Mouse (Mus musculus): Measurements from ENCODE around the gene Tmpo. TPM values are rescaled to one million over a fixed set of nuclear protein-coding genes. Genes with fewer than 3 reads are reported as not detected.

Gene Tmpo
- polyA plus RNA-seq, 1 experiment from 2014 or later, result 53.3 TPM

DNA sequence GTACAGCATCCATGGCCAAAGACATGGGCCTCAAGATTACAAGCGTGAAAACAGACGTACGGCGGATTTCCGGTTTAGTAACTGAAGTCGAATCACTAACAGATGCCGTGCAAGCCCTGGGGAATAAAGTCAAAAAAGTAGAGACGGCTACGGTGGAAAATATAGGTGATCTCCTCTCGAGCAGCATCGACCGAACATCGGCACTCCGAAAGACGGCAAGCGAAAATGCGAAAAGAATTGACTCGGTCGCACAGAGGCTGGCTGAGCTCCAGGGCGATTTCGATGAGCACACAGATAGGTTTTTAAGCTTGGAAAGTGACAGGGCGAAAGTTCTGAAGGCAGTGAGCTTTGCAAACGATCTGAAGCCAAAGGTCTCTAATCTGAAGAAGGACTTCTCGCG is 79.2 kb downstream of the Tmpo start:
- no peak overlapping the region for H3K4me2 ChIP-seq (replicated peaks; ENCODE audit: low read depth, low read length)
- no peak overlapping the region for H3K27ac ChIP-seq (ENCODE audit: low read length)
- H3K9me3 ChIP-seq (ENCODE audit: low read length), result no peaks in the 10 kb centered on the region
- ATAC-seq, result no peak
- H3K36me3 ChIP-seq (ENCODE audit: insufficient read depth, low read length), result no peaks in the 10 kb centered on the region
- WGBS, result 92% methylated on average over 25 of the region's 25 CpGs
- H3K9ac ChIP-seq (replicated peaks; ENCODE audit: low read depth), result no peak overlapping the region
- no peaks in the 10 kb centered on the region for H3K4me1 ChIP-seq (ENCODE audit: insufficient read depth, low read depth, low read length)
- H3K4me3 ChIP-seq (ENCODE audit: low read depth, low read length), result no peak overlapping the region
- DNase-seq (ENCODE audit: low spot score), result no peak
- TF ChIP-seq CTCF (IDR thresholded peaks at IDR 0.05) (no peak), EP300 (IDR thresholded peaks at IDR 0.05) (no peak)
- H3K27me3 ChIP-seq (replicated peaks; ENCODE audit: insufficient read depth, low read length), result no peaks in the 10 kb centered on the region

DNA sequence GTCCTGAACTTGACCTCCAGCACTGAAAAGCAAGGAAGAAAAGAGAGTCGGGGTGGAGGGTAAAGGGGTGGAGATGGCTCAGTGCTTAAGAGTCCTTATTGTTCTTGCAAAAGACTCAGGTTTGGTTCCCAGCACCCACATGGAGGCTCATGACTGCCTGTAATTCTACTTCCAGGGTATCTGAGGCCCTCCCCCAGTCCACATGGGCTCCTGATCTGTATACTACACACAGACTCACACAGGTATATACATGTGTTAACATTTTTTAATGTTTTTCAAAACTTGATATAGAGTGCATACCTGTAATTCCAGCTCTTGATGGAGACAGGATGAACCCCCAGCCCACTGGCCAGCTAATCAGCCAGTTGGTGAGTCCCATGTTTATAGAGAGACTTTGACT is 81.0 kb downstream of the Tmpo start:
- WGBS, result 80% methylated on average over 1 of the region's 1 CpGs
- no peak for DNase-seq (ENCODE audit: low spot score)

DNA sequence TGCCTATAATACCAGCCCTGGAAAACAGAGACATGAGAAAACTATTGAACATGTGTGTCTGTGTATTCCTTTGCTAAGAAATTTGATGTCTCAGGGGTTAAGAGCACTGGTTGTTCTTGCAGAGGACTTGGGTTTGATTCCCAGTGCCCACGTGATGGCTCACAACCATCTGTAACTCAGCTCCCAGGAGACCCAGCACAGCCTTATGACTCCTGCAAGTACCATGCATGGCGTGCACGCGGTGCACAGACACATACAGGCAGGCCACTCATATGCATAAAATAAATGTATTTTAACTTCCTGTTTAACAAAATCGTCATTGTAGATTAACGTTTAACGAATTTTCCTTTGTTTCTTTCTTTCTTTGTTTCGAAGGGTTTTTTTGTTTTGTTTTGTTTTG is 83.1 kb downstream of the Tmpo start:
- H3K4me1 ChIP-seq (ENCODE audit: insufficient read depth, low read depth, low read length), result no peaks in the 10 kb centered on the region
- no peaks in the 10 kb centered on the region for H3K27me3 ChIP-seq (replicated peaks; ENCODE audit: insufficient read depth, low read length)
- H3K9me3 ChIP-seq (ENCODE audit: low read length), result no peaks in the 10 kb centered on the region
- DNase-seq (ENCODE audit: low spot score), result no peak
- TF ChIP-seq CTCF (IDR thresholded peaks at IDR 0.05), result no peak
- no peak for TF ChIP-seq EP300 (IDR thresholded peaks at IDR 0.05)
- 87% methylated on average over 8 of the region's 8 CpGs for WGBS
- no peak overlapping the region for H3K27ac ChIP-seq (ENCODE audit: low read length)
- H3K9ac ChIP-seq (replicated peaks; ENCODE audit: low read depth), result no peak overlapping the region
- ATAC-seq, result no peak
- H3K36me3 ChIP-seq (ENCODE audit: insufficient read depth, low read length), result 0 out of 2 replicates have a peak, but pooled peaks cover 4% of the 10 kb centered on the region
- no peak overlapping the region for H3K4me2 ChIP-seq (replicated peaks; ENCODE audit: low read depth, low read length)
- no peak overlapping the region for H3K4me3 ChIP-seq (ENCODE audit: low read depth, low read length)

More for the DNA sequence above, 81.0 kb downstream of the Tmpo start:
- Histone ChIP-seq H3K27me3 (replicated peaks; ENCODE audit: insufficient read depth, low read length) (no peaks in the 10 kb centered on the region), H3K4me2 (replicated peaks; ENCODE audit: low read depth, low read length) (no peak overlapping the region), H3K4me3 (ENCODE audit: low read depth, low read length) (no peak overlapping the region), H3K27ac (ENCODE audit: low read length) (no peak overlapping the region), H3K36me3 (ENCODE audit: insufficient read depth, low read length) (0 out of 2 replicates have a peak, but pooled peaks cover 4% of the 10 kb centered on the region), H3K9me3 (ENCODE audit: low read length) (no peaks in the 10 kb centered on the region), H3K9ac (replicated peaks; ENCODE audit: low read depth) (no peak overlapping the region), H3K4me1 (ENCODE audit: insufficient read depth, low read depth, low read length) (no peaks in the 10 kb centered on the region)
- TF ChIP-seq CTCF (IDR thresholded peaks at IDR 0.05), result no peak
- TF ChIP-seq EP300 (IDR thresholded peaks at IDR 0.05), result no peak
- ATAC-seq, result no peak

Other genes starting within 250 kb of the Tmpo start
- gene Apaf1, start 98.5 kb downstream of the Tmpo start, polyA plus RNA-seq (2015; fragmentation: Nextera tagmentation; extraction: Ambion mirVana), result 14.3 and 14.9 TPM in 2 replicates
- gene Ikbip, start 98.4 kb downstream of the Tmpo start, polyA plus RNA-seq (2015; fragmentation: Nextera tagmentation; extraction: Ambion mirVana), result 31.6 and 34.3 TPM in 2 replicates
- gene Slc25a3, start 57.3 kb downstream of the Tmpo start, polyA plus RNA-seq (2015; fragmentation: Nextera tagmentation; extraction: Ambion mirVana), result 336 and 358 TPM in 2 replicates

Data from lung, postnatal 0 days (tissue).